Mouse (Mus musculus): ENCODE data around the gene Iqcf6. TPM values are rescaled to one million over a fixed set of nuclear protein-coding genes. Genes with fewer than 3 reads are reported as not detected.
"Not testable (repeated sequence)": the region's sequence is repeated elsewhere in the genome, so short reads cannot be mapped to it uniquely, and the experiment has no call there.

Gene Iqcf6
- polyA plus RNA-seq, 1 experiment from 2014 or later, result not detected

DNA sequence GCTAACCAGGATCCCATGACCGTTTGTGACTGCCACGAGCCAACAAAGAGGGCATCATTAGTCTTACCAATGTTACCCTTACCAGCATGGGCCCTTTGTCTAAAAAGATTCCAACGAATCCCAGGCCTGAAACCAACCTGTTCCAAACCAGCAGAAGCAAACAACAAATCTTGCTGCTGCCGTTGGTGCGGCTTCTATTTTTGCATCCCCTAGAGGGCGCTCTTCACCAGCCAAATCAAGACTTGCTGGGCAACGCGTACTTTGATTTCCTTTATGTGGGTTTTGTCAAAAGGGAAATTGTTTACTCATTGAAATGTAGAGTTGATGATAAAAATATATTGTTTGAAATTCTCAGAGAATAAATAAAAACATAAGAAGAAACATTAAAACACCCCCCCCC, 25.8 kb upstream of the Iqcf6 start:
- WGBS, result 26% methylated on average over 8 of the region's 8 CpGs
- Histone ChIP-seq H3K9ac (replicated peaks; ENCODE audit: low read depth) (no peak overlapping the region), H3K4me1 (ENCODE audit: insufficient read depth, low read depth, low read length) (no peaks in the 10 kb centered on the region), H3K4me3 (ENCODE audit: low read depth, low read length) (no peak overlapping the region), H3K27me3 (replicated peaks; ENCODE audit: insufficient read depth, low read length) (no peaks in the 10 kb centered on the region), H3K9me3 (ENCODE audit: low read length) (no peaks in the 10 kb centered on the region), H3K4me2 (replicated peaks; ENCODE audit: low read depth, low read length) (no peak overlapping the region), H3K27ac (ENCODE audit: low read length) (no peak overlapping the region), H3K36me3 (ENCODE audit: insufficient read depth, low read length) (no peaks in the 10 kb centered on the region)
- DNase-seq (ENCODE audit: low spot score), result peak; percentile 58
- TF ChIP-seq EP300 (IDR thresholded peaks at IDR 0.05) (no peak), CTCF (IDR thresholded peaks at IDR 0.05) (peak; percentile 75)
- ATAC-seq, result no peak

DNA sequence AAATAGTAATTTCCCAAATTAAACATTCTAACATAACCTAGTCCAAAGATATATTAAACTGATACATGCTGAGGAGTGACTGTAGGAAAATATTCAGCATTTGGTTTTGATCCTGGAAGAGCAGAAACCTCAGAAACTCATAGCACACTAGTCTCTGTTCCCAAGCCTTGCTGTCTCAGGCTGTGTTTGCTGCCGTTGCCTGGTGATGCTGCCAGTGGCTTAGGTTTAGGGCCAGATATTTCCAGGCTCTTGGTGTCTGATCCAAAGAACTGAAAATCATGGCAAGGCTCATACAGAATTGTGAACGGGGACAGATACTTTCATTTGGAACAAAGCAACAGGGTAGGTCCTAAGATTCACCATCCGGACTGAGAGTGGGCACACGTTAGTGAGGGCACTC, 15.7 kb upstream of the Iqcf6 start:
- DNase-seq (ENCODE audit: low spot score) (no peak), ATAC-seq (no peak)
- no peak overlapping the region for H3K4me2 ChIP-seq (replicated peaks; ENCODE audit: low read depth, low read length)
- WGBS, result 71% methylated on average over 4 of the region's 4 CpGs
- H3K27ac ChIP-seq (ENCODE audit: low read length), result no peak overlapping the region
- H3K4me1 ChIP-seq (ENCODE audit: insufficient read depth, low read depth, low read length), result no peaks in the 10 kb centered on the region
- no peaks in the 10 kb centered on the region for H3K27me3 ChIP-seq (replicated peaks; ENCODE audit: insufficient read depth, low read length)
- no peaks in the 10 kb centered on the region for H3K36me3 ChIP-seq (ENCODE audit: insufficient read depth, low read length)
- no peak overlapping the region for H3K4me3 ChIP-seq (ENCODE audit: low read depth, low read length)
- TF ChIP-seq CTCF (IDR thresholded peaks at IDR 0.05), result no peak
- no peak for TF ChIP-seq EP300 (IDR thresholded peaks at IDR 0.05)
- no peaks in the 10 kb centered on the region for H3K9me3 ChIP-seq (ENCODE audit: low read length)
- H3K9ac ChIP-seq (replicated peaks; ENCODE audit: low read depth), result no peak overlapping the region

DNA sequence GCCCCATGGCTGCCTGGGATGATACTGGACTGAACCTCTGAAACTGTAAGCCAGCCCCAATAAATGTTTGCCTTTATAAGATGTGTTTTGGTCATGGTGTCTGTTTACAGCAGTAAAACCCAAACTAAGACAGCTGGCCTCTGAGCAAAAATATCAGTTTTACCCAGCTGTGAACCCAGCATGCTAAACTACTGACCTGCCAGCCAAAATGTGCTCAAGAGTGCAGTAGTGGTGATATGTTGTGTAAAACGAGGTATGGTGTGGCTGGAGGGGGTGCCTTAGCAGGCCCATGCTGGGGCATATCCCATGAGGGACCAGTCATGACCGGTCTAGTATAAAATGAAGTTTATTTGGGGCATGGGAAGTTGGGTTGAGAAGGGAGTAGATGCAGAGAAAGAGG, 12.4 kb upstream of the Iqcf6 start:
- Histone ChIP-seq H3K27me3 (replicated peaks; ENCODE audit: insufficient read depth, low read length) (no peaks in the 10 kb centered on the region), H3K36me3 (ENCODE audit: insufficient read depth, low read length) (no peaks in the 10 kb centered on the region), H3K4me2 (replicated peaks; ENCODE audit: low read depth, low read length) (no peak overlapping the region), H3K27ac (ENCODE audit: low read length) (no peak overlapping the region), H3K4me3 (ENCODE audit: low read depth, low read length) (no peak overlapping the region), H3K9me3 (ENCODE audit: low read length) (no peaks in the 10 kb centered on the region), H3K4me1 (ENCODE audit: insufficient read depth, low read depth, low read length) (no peaks in the 10 kb centered on the region), H3K9ac (replicated peaks; ENCODE audit: low read depth) (no peak overlapping the region)
- no peak for ATAC-seq
- DNase-seq (ENCODE audit: low spot score), result no peak
- WGBS, result 56% methylated on average over 2 of the region's 2 CpGs
- TF ChIP-seq CTCF (IDR thresholded peaks at IDR 0.05) (no peak), EP300 (IDR thresholded peaks at IDR 0.05) (no peak)

DNA sequence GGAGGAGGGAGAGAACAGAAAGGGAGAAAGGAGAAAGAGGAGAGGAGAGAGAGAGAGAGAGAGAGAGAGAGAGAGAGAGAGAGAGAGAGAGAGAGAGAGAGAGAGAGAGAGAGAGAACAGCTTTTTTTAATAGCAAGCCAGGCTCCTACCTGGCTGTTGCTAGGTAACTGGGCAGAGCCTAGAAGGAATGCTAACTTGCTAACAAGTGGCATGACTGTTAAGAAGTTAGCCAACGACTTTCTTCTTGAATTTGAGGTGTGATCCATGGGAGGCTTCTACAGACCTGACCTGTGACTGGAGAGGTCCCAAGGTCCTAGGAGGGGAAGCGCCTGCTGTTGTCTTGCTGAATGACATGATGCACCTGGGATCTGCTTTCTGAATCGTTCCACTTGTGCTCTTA, 11.8 kb upstream of the Iqcf6 start:
- H3K9ac ChIP-seq (replicated peaks; ENCODE audit: low read depth), result no peak overlapping the region
- no peak overlapping the region for H3K27ac ChIP-seq (ENCODE audit: low read length)
- no peak overlapping the region for H3K4me3 ChIP-seq (ENCODE audit: low read depth, low read length)
- H3K4me1 ChIP-seq (ENCODE audit: insufficient read depth, low read depth, low read length), result no peaks in the 10 kb centered on the region
- no peaks in the 10 kb centered on the region for H3K27me3 ChIP-seq (replicated peaks; ENCODE audit: insufficient read depth, low read length)
- no peaks in the 10 kb centered on the region for H3K9me3 ChIP-seq (ENCODE audit: low read length)
- WGBS, result 9% methylated on average over 3 of the region's 3 CpGs
- TF ChIP-seq CTCF (IDR thresholded peaks at IDR 0.05), result no peak
- no peak for TF ChIP-seq EP300 (IDR thresholded peaks at IDR 0.05)
- no peak overlapping the region for H3K4me2 ChIP-seq (replicated peaks; ENCODE audit: low read depth, low read length)
- no peaks in the 10 kb centered on the region for H3K36me3 ChIP-seq (ENCODE audit: insufficient read depth, low read length)
- ATAC-seq (no peak), DNase-seq (ENCODE audit: low spot score) (peak; percentile 50)

DNA sequence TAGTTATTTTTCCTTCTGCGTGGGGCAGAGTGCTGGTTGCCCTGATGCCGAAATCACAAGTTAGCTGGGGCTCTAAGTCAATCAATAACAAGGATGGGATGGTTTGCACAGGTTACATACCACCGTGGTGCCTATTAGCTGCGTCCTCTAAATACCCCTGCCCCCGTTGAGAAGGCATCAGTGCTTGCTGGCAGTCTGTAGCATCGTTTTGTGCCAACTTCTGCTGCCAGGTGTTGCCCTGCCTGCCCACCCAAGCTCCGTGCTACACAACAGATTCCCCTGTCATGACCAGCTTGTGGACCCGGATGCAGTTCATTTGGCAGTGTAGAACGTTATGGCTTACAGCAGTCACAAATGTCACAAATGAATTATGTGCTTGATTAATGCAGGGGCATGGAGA, 10.1 kb upstream of the Iqcf6 start:
- Histone ChIP-seq H3K36me3 (ENCODE audit: insufficient read depth, low read length) (no peaks in the 10 kb centered on the region), H3K4me2 (replicated peaks; ENCODE audit: low read depth, low read length) (no peak overlapping the region), H3K27ac (ENCODE audit: low read length) (no peak overlapping the region), H3K9ac (replicated peaks; ENCODE audit: low read depth) (no peak overlapping the region), H3K4me3 (ENCODE audit: low read depth, low read length) (no peak overlapping the region), H3K27me3 (replicated peaks; ENCODE audit: insufficient read depth, low read length) (no peaks in the 10 kb centered on the region), H3K4me1 (ENCODE audit: insufficient read depth, low read depth, low read length) (no peaks in the 10 kb centered on the region), H3K9me3 (ENCODE audit: low read length) (no peaks in the 10 kb centered on the region)
- WGBS, result 66% methylated on average over 9 of the region's 9 CpGs
- DNase-seq (ENCODE audit: low spot score) (no peak), ATAC-seq (no peak)
- TF ChIP-seq CTCF (IDR thresholded peaks at IDR 0.05), result no peak
- TF ChIP-seq EP300 (IDR thresholded peaks at IDR 0.05), result no peak

DNA sequence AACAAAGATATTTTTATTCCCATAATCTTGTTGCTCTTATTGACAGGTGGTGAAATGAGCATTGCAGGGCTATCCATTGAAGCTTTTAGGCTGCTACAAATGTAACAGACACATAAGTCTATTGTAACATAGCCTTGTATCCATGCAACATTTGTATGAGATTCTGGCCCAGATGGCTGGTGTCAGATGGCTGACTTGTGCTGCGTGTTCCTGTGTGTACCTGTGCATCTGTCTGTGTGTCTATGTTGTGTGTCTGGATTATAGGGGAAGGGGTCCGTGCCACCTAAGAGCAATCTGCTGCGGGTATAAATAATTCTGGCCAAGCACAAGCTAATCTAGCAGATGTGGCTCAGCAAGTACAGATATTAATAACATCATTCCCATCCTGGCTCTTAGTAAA, 8.9 kb upstream of the Iqcf6 start:
- Histone ChIP-seq H3K27me3 (replicated peaks; ENCODE audit: insufficient read depth, low read length) (no peaks in the 10 kb centered on the region), H3K4me2 (replicated peaks; ENCODE audit: low read depth, low read length) (no peak overlapping the region), H3K9ac (replicated peaks; ENCODE audit: low read depth) (no peak overlapping the region), H3K27ac (ENCODE audit: low read length) (no peak overlapping the region), H3K36me3 (ENCODE audit: insufficient read depth, low read length) (no peaks in the 10 kb centered on the region), H3K4me3 (ENCODE audit: low read depth, low read length) (no peak overlapping the region), H3K4me1 (ENCODE audit: insufficient read depth, low read depth, low read length) (no peaks in the 10 kb centered on the region), H3K9me3 (ENCODE audit: low read length) (no peaks in the 10 kb centered on the region)
- TF ChIP-seq EP300 (IDR thresholded peaks at IDR 0.05) (no peak), CTCF (IDR thresholded peaks at IDR 0.05) (no peak)
- ATAC-seq (no peak), DNase-seq (ENCODE audit: low spot score) (no peak)
- 87% methylated on average over 3 of the region's 3 CpGs for WGBS

DNA sequence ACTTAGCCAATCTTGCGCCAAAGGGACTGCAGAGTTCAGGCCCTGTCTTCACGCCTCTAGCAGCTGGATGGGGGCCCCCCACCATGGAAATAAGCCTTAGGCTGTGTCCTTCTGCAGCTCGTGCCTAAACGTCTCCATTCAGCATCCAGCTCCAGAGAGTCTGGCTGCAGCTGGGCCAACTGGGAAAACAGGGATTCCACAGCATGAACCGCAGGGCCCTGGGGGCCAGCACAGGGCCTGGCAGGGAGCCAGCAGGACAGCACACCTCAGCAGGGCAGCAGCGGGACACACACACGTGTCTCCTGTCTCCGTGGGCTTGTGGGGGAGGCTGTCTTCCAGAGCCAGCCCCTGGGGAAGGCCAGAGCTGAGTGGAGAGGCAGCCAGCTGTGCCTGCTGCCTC, 1.4 kb downstream of the Iqcf6 start:
- H3K9ac ChIP-seq (replicated peaks; ENCODE audit: low read depth); H3K4me1 ChIP-seq (ENCODE audit: insufficient read depth, low read depth, low read length); H3K27me3 ChIP-seq (replicated peaks; ENCODE audit: insufficient read depth, low read length); H3K4me2 ChIP-seq (replicated peaks; ENCODE audit: low read depth, low read length); ATAC-seq; H3K9me3 ChIP-seq (ENCODE audit: low read length); H3K36me3 ChIP-seq (ENCODE audit: insufficient read depth, low read length); H3K27ac ChIP-seq (ENCODE audit: low read length); DNase-seq (ENCODE audit: low spot score); H3K4me3 ChIP-seq (ENCODE audit: low read depth, low read length): not testable (repeated sequence)
- 28% methylated on average over 5 of the region's 8 CpGs for WGBS
